Mouse (Mus musculus) olfactory bulb, adult 2 months (tissue): ENCODE measurements at regions not wholly inside any gene's neighbourhood (a gene's known extent, or its start where the extent isn't known, plus 50 kb on each side); places are given as distances from the start of the nearest gene placed in this dataset.

ENCODE experiments used
- CTCF ChIP-seq: fragments of 200-500 bp; IDR thresholded peaks from 2 replicates; pipeline ENCODE4 v1.5.1; 2012; ENCODE audit warnings: low read depth, mild to moderate bottlenecking, low read length, moderate library complexity; ENCODE audit not compliant: insufficient read depth
- POLR2A ChIP-seq: fragments of 200-500 bp; IDR thresholded peaks from 2 replicates; pipeline ENCODE4 v1.6.1; 2012; ENCODE audit warnings: mild to moderate bottlenecking, low read depth, low read length, moderate library complexity; ENCODE audit not compliant: insufficient read depth

DNA sequence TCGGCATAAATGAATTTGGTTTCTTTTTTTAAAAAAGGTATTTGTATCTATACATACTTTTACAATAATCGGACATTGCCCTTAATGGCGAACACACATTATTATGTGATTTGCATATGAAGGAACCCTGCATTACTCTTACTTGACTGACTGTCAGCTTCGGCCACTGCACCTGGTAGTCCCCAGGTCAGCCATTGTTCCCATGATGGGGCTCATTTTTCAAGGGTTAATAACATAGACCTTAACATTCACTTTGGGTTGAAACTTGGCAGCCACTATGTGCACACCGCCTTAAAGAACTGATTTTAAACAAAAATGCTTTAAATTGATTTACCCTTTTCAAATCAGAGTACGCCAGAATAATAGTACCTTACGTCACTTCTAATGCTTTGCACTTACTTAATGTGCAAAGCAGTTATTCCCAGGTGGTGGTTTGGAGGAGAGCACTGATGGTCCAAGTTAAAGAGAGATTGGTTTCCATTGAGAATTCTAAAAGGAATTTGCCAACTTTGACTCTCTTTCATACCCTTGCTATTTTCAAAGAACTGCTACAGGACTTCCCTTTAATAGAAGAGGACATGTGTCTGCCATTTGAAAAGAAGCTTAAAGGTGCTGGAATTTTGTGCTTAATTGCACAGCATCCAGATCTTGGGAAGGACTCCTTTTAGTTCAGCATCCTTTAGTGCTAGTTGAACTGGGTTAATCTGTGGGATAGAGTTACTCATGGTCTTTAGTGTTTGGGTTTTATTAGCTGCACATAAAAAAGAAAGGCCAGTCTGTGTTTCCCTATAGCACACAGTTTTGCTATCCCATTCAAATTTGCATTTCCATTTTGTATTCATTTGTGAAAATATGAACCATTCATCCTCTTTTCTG lies 95.0 kb upstream of the Pkn2 start:
- no peak for TF ChIP-seq CTCF
- no peak for TF ChIP-seq POLR2A
